Mouse (Mus musculus) ES-Bruce4 (cell line): ENCODE data around the gene Hmmr. TPM values are rescaled to one million over a fixed set of nuclear protein-coding genes. Genes with fewer than 3 reads are reported as not detected.
A peak's percentile ranks its signal among the peaks of the same experiment; 100 is the strongest.

Experiments
- H3K27ac ChIP-seq: 2 replicates; pipeline ENCODE4 v1.5.1; 2012; ENCODE audit warnings: low read length, inconsistent platforms; ENCODE audit not compliant: insufficient read depth
- H3K27me3 ChIP-seq: 2 replicates; pipeline ENCODE4 v1.6.1; 2012; ENCODE audit warnings: mild to moderate bottlenecking, low read length, inconsistent platforms; ENCODE audit not compliant: control insufficient read depth, poor library complexity, insufficient read depth, severe bottlenecking
- H3K36me3 ChIP-seq: 2 replicates; pipeline ENCODE4 v1.6.1; 2012; ENCODE audit warnings: inconsistent platforms, mild to moderate bottlenecking, low read length, moderate library complexity; ENCODE audit not compliant: control insufficient read depth, poor library complexity, insufficient read depth, severe bottlenecking
- H3K4me1 ChIP-seq: one replicate; pipeline ENCODE4 v1.8.1; 2011; ENCODE audit warnings: low read length; ENCODE audit not compliant: control insufficient read depth, insufficient read depth
- H3K4me3 ChIP-seq: 2 replicates; pipeline ENCODE4 v1.5.1; 2011; ENCODE audit warnings: low read depth, mild to moderate bottlenecking, low read length
- H3K9ac ChIP-seq: 2 replicates; pipeline ENCODE4 v1.6.1; 2012; ENCODE audit warnings: low read depth, mild to moderate bottlenecking, inconsistent platforms; ENCODE audit not compliant: poor library complexity, severe bottlenecking
- H3K9me3 ChIP-seq: replicated peaks from 2 replicates; pipeline ENCODE4 v1.6.1; 2012; ENCODE audit warnings: mild to moderate bottlenecking, low read length, inconsistent platforms; ENCODE audit not compliant: control insufficient read depth, poor library complexity, insufficient read depth, severe bottlenecking
- CTCF ChIP-seq: IDR thresholded peaks from one replicate; pipeline ENCODE4 v1.8.1; 2011; ENCODE audit warnings: low read depth, low read length
- EP300 ChIP-seq: IDR thresholded peaks from 2 replicates; pipeline ENCODE4 v1.6.1; 2011; ENCODE audit warnings: low read depth, low read length; ENCODE audit not compliant: insufficient read depth
- POLR2A ChIP-seq: IDR thresholded peaks from one replicate; pipeline ENCODE4 v1.8.1; 2011; ENCODE audit warnings: low read length; ENCODE audit not compliant: insufficient read depth
- polyA plus RNA-seq: library from polyadenylated mRNA; stranded (reverse); fragments of >200 nt; gene quantifications from 2 replicates; pipeline ENCODE4 v1.2.4, GENCODE M21; 2011; ENCODE audit warnings: low read depth; ENCODE audit not compliant: missing spikeins, insufficient read depth, insufficient read length

The Hmmr gene
- polyA plus RNA-seq, 1 experiment: 182 TPM

DNA sequence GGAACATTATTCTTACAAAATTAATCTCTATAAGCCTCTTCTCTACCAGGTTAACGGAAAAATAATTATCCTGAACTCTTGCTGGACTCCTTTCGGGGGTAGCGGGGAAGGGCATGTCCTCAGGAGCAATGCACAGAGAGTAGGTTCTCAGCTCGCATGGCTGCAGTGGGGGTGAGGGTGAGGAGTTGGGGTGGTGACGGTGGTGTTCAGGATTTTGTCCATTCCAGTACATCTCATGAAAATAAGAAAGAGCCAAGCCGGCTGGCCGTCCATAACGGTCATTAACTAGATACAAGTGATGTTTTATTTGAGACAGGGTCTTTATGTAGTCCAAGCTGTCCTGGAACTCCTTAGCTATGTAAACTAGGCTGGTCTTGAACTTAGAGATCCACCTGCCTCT is 22.7 kb upstream of the Hmmr start:
- TF ChIP-seq CTCF (no peak), EP300 (no peak), POLR2A (no peak)
- peaks cover 28% of the 10 kb centered on the region for H3K36me3 ChIP-seq
- H3K9ac ChIP-seq: peak overlapping the region; percentile 79
- H3K9me3 ChIP-seq: no peaks in the 10 kb centered on the region
- H3K4me1 ChIP-seq: no peaks in the 10 kb centered on the region
- no peak overlapping the region for H3K4me3 ChIP-seq
- no peaks in the 10 kb centered on the region for H3K27me3 ChIP-seq
- H3K27ac ChIP-seq: peak overlapping the region; percentile 97

- peak within 1 kb of the TSS; percentile 96 for H3K9ac ChIP-seq
- H3K27me3 ChIP-seq: no peaks in the 10 kb centered on the region
- peaks cover 36% of the 10 kb centered on the region for H3K36me3 ChIP-seq
- TF ChIP-seq EP300 (peak; percentile 91), CTCF (no peak), POLR2A (peak; percentile 71)
- H3K9me3 ChIP-seq: no peaks in the 10 kb centered on the region
- H3K4me3 ChIP-seq: peak within 1 kb of the TSS; percentile 87
- no peaks in the 10 kb centered on the region for H3K4me1 ChIP-seq
- peak within 1 kb of the TSS; percentile 97 for H3K27ac ChIP-seq
Observed at GRCm38 (mm10) chr11:40755109-40755627, 21.9 kb upstream of the Hmmr start, which contains the start of gene Ccng1. TSS of gene Ccng1 (minus strand) at chr11:40755311.

DNA sequence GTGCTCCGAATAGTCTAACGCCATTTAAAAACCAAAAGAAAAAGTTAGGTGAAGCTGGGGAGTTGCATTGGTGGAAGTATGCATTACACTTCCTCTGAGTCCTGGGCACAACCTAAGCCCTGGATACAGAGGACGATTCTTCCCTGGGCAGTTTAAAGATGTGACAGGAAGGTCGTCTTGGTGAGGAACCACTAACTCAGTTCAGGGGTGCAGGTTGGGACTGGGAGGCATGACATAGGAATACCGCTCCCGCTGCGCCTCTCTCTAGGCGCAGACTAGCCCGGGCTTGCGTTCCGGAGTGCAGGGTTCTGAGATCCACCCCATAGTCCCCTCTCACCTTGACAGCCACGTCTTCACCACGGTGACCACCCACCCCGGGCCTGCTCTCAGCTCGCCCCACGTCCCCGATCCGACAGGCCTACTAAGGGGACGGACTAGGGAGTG is 21.5 kb upstream of the Hmmr start:
- Histone ChIP-seq H3K36me3 (peaks cover 40% of the 10 kb centered on the region), H3K4me3 (peak overlapping the region; percentile 87), H3K4me1 (no peaks in the 10 kb centered on the region), H3K27ac (peak overlapping the region; percentile 57), H3K27me3 (no peaks in the 10 kb centered on the region), H3K9ac (peak overlapping the region; percentile 96), H3K9me3 (no peaks in the 10 kb centered on the region)
- no peak for TF ChIP-seq CTCF
- TF ChIP-seq POLR2A: no peak
- no peak for TF ChIP-seq EP300

- peak overlapping the region; percentile 49 for H3K4me3 ChIP-seq
- TF ChIP-seq CTCF (no peak), EP300 (no peak), POLR2A (no peak)
- peaks cover 44% of the 10 kb centered on the region for H3K36me3 ChIP-seq
- no peaks in the 10 kb centered on the region for H3K4me1 ChIP-seq
- H3K9ac ChIP-seq: peak overlapping the region; percentile 96
- no peaks in the 10 kb centered on the region for H3K27me3 ChIP-seq
- peak overlapping the region; percentile 34; the same call in 1 of the 2 replicates for H3K27ac ChIP-seq
- H3K9me3 ChIP-seq: no peaks in the 10 kb centered on the region
Observed at GRCm38 (mm10) chr11:40753836-40754235, 20.6 kb upstream of the Hmmr start.

GRCm38 (mm10) chr11:40747716-40748115 is 14.5 kb upstream of the Hmmr start:
- H3K27ac ChIP-seq: peak overlapping the region; percentile 39; the same call in 1 of the 2 replicates
- no peaks in the 10 kb centered on the region for H3K27me3 ChIP-seq
- H3K9ac ChIP-seq: no peak overlapping the region
- TF ChIP-seq EP300 (no peak), POLR2A (no peak), CTCF (no peak)
- no peaks in the 10 kb centered on the region for H3K9me3 ChIP-seq
- H3K4me3 ChIP-seq: no peak overlapping the region
- peaks cover 34% of the 10 kb centered on the region for H3K36me3 ChIP-seq
- no peaks in the 10 kb centered on the region for H3K4me1 ChIP-seq

- Histone ChIP-seq H3K9ac (no peak overlapping the region), H3K27ac (no peak overlapping the region), H3K9me3 (no peaks in the 10 kb centered on the region), H3K4me3 (no peak overlapping the region), H3K4me1 (no peaks in the 10 kb centered on the region), H3K27me3 (no peaks in the 10 kb centered on the region), H3K36me3 (peaks cover 25% of the 10 kb centered on the region)
- TF ChIP-seq POLR2A: no peak
- TF ChIP-seq CTCF: no peak
- no peak for TF ChIP-seq EP300
Observed at GRCm38 (mm10) chr11:40746361-40746760, 13.1 kb upstream of the Hmmr start.
